Mouse (Mus musculus) kidney, postnatal 14 days (tissue): Measurements from ENCODE around the gene Ahnak2.

Experiments
- DNase-seq: peaks from one replicate; pipeline ENCODE4 v3.0.0; 2022; ENCODE audit warnings: mixed read lengths

Gene Ahnak2

DNA sequence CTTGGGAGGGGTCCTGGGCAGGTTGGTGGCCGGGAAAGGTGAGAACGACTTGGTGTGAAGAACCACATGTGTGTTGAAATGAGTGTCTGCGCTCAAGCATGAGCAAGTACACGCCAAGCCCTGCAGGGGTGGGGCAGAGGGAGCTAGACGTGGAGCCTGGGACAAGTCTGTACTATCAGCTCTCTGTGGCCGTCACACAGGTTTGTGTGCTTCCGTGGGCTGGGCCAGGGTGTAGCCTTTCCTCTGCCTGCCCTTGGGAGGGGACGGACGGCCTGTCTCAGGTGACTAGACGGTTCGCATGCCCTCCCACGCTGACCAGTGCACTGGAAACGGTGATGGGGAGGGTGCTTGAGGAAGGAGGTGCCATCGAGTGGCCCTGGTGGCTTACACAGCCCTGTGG is 71.6 kb downstream of the Ahnak2 start:
- DNase-seq, result no peak

DNA sequence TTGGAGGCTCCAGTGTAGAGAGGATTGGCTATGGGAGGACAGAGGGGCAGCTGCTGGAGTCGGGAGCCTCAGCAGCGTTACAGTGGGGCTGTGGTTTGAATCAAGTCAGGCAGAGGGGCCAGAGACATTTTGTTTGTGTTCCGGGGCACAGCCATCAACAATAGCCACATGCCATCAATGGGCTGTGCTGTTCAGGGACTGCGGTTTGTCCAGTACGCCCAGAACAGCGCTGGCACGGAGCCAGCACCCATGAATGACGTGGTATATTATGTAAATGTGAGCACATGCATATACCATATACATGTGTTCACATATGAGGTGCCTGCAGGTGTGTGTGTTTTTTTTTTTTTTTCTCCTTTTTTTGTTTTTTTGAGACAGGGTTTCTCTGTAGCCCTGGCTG is 74.7 kb downstream of the Ahnak2 start:
- DNase-seq, result no peak

DNA sequence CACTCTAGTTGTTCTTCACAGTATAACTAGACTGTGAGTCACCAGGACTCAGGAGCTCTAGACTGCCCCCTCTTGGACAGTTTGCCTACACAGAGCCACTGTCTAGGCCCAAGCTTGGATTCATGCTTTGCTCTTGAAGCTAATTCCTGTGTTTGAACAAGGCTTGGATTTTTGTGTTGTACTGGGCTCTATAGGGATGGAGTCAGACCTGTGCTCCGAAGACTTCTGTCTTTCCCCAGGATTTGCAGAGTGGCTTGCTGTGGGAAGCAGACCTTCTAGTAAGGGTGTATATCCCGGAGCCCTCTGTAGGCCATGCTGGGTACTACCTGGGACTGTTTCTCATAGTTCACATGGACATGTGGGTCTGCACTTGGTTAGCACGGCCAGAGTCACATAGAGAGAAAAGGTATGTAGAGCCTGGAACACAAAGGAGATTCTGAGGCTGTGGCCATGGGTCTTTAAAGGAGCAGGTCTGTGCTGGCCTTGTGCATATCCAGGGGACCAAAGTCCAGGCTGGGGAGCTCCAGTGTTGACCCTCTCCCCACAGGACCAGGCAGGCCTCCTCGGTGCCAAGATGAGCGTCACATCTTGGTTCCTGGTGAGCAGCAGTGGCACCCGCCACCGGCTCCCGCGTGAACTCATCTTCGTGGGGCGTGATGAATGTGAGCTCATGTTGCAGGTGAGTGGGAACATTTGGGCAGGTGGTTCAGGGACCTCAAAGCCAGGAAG is 78.2 kb downstream of the Ahnak2 start:
- DNase-seq, result peak; percentile 84

DNA sequence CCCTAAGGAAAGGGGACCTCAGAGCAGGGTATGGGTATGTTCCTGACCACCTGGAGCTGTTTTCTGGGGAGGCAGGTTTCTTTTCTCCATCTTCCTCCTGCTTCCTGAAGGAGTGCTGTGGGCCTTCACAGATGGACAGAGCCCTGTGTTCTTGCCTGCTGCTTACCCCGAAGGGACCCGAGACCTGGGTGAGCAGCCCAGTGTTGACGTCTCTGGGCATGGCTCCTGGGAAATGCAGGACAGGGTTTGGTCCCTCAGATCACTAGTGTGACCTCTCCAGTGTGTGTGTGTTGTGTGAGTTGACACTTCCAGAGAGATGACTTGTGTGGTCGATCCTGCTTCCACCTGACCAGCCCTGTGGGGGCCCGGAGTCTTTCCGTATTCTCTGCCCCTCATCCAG is 79.0 kb downstream of the Ahnak2 start:
- DNase-seq, result no peak

DNA sequence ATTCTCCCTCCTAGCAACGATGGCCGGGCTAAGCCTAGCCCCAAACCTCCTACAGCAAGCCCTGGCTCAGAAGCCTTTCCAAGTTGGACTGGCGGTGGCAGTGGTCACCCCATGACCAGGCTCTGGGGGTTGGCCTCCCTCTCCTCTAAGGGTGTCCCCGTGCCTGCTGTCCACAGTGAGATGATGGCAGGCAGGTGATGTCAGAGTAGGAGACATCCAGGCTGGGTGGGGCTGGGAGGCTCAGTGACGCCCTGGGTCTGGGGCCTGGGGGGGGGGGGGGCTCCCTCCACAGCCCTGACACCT is 79.5 kb downstream of the Ahnak2 start:
- no peak for DNase-seq

DNA sequence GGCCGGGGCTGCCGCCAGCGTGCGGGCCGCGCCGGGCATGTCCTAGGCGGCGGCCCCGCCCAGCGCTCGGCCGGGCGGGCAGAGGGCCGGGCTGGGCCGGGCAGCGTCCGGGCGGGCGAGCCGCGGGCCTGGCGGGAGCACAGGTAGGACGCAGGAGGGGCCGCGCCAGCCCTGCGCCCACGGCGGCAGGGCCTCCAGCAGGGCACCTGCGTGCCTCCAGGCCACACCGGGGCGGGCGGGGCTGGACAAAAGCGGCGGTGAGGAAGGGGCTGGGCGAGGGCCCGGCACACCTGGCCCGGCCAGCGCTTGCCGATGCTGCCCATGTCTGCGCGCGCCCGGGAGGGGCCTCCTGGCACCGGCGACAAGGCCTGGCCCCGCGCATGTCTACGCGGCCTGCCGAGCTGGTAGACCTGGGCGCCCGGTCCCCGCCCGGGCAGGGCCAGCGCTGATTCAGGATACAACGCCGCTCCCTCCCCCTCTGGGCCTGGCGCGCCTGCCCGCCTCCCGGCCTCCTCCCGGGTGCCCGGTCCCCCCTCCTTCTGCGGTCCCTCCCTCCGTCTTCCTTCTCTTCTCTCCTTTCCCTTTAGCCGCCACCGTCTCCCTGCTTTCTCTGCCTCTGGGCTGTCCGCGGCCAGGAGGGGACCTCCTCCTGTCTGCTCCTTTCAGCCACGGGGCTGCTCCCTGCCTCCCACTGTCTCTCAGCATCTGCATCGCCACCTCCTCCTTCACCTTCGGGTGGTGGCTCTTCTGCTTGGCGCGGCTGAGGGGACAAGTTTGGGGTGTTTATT is 80.0 kb downstream of the Ahnak2 start:
- DNase-seq, result peak; percentile 82
